Mouse (Mus musculus) hindbrain, embryonic 10.5 days (tissue): ENCODE data around the gene Atg10. TPM values are rescaled to one million over a fixed set of nuclear protein-coding genes. Genes with fewer than 3 reads are reported as not detected.

Experiments used
- DNase-seq: peaks from one replicate; pipeline ENCODE4 v3.0.0-alpha.2; 2017; ENCODE audit warnings: low spot score
- H3K27ac ChIP-seq: fragments of 300-500 bp; sonication (generic); 2 replicates; pipeline ENCODE4 v1.5.1; 2016; ENCODE audit warnings: mild to moderate bottlenecking, moderate library complexity
- H3K27me3 ChIP-seq: fragments of 300-500 bp; sonication (generic); 2 replicates; pipeline ENCODE4 v1.6.1; 2016; ENCODE audit warnings: mild to moderate bottlenecking; ENCODE audit not compliant: poor library complexity, insufficient read depth, severe bottlenecking
- H3K36me3 ChIP-seq: fragments of 300-500 bp; sonication (generic); 2 replicates; pipeline ENCODE4 v1.6.1; 2016; ENCODE audit warnings: mild to moderate bottlenecking, moderate library complexity
- H3K4me1 ChIP-seq: fragments of 300-500 bp; sonication (generic); replicated peaks from 2 replicates; pipeline ENCODE4 v1.6.1; 2016; ENCODE audit warnings: mild to moderate bottlenecking
- H3K4me3 ChIP-seq: fragments of 300-500 bp; sonication (generic); 2 replicates; pipeline ENCODE4 v1.5.1; 2016; ENCODE audit warnings: mild to moderate bottlenecking, moderate library complexity
- H3K9me3 ChIP-seq: fragments of 300-500 bp; sonication (generic); 2 replicates; pipeline ENCODE4 v1.6.1; 2016; ENCODE audit warnings: mild to moderate bottlenecking, moderate library complexity
- WGBS: fragments of 180-500 bp; shearing (Covaris S2); methylation state at CpG from one replicate; pipeline ENCODE4 v1.1.7; 2016; 5-methylcytosine and 5-hydroxymethylcytosine counted together
- polyA plus RNA-seq: library from polyadenylated mRNA; unstranded; fragments of >200 nt; fragmentation: Nextera tagmentation; extraction: Ambion mirVana; gene quantifications from 2 replicates; pipeline ENCODE4 v1.2.1, GENCODE M21; 2016

Gene Atg10
- polyA plus RNA-seq, 1 experiment from 2014 or later: 10.8 TPM

DNA sequence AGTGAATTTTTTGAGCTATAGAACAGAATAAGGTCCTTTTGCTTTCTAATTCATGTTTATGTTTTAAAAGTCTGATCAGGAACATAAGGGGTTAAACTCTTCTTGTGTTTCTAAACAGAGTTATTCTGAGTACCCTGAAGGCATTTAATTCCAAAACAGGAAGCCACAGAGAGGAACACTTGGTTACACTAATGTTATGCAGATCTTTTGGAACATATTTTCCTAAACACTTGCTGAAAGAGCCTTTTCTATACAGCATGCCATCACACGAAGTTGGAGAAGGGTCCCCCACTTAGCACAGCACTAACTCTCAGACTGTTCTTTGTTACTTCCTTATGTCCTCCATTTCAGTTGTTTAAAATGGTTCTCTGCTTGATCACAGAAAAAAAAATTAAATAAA lies 130.2 kb downstream of the Atg10 start:
- Histone ChIP-seq H3K36me3 (no peaks in the 10 kb centered on the region), H3K27ac (no peak overlapping the region), H3K27me3 (no peaks in the 10 kb centered on the region), H3K9me3 (0 out of 2 replicates have a peak, but pooled peaks cover 2% of the 10 kb centered on the region), H3K4me3 (no peak overlapping the region), H3K4me1 (0 out of 2 replicates have a peak, but pooled peaks cover 8% of the 10 kb centered on the region)
- 15% methylated on average over 1 of the region's 1 CpGs for WGBS
- no peak for DNase-seq

GRCm38 (mm10) chr13:91093162-91093561 lies 130.6 kb downstream of the Atg10 start:
- Histone ChIP-seq H3K27ac (no peak overlapping the region), H3K27me3 (no peaks in the 10 kb centered on the region), H3K9me3 (0 out of 2 replicates have a peak, but pooled peaks cover 2% of the 10 kb centered on the region), H3K36me3 (no peaks in the 10 kb centered on the region), H3K4me3 (no peak overlapping the region), H3K4me1 (0 out of 2 replicates have a peak, but pooled peaks cover 8% of the 10 kb centered on the region)
- peak; percentile 24 for DNase-seq
- 31% methylated on average over 6 of the region's 6 CpGs for WGBS

GRCm38 (mm10) chr13:91091731-91092190 lies 132.0 kb downstream of the Atg10 start:
- H3K27ac ChIP-seq: no peak overlapping the region

DNA sequence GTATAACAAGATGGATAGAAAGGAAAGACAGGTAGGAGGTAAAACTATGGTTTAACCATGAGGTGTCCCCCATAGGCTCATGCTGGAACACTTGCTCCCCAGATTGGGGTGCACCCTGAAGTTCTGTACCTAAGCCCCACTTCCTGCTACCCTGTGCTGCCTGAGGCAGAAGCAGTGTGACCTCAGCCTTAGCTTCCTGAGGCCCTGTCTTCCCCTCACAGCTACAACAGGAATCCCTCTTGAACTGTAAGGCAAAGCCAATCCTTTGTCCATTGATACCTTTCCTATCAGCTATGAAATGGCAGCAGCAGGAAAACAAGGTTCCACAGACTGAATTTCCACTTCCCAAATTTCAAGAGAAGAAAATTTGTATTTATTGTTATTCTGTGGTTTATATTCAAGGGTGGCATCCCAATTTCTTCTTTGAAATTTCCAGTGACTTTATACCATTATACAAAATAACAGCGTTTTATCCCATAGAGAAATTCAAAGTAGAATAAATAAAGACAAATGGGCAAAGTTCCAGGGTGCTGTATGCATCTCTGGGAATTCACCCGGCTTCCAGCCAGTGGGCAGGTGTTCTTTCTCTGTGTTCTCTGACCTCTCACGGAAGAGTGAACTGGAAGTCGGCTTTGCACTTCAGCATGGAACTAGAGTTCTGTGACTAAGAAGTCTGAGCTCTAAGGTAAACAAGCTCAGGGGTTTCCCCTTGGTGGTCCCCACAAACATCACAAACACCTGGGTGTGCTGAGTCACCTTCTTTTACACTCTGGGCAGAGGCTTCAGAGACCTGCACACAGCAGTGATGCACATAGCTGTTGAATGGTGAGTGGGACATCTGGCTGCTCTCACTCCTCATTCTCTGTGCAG lies 132.7 kb downstream of the Atg10 start:
- H3K27ac ChIP-seq: no peak overlapping the region
- H3K4me1 ChIP-seq: 0 out of 2 replicates have a peak, but pooled peaks cover 8% of the 10 kb centered on the region
- WGBS: 78% methylated on average over 4 of the region's 4 CpGs
- no peaks in the 10 kb centered on the region for H3K36me3 ChIP-seq
- H3K4me3 ChIP-seq: no peak overlapping the region
- H3K9me3 ChIP-seq: 0 out of 2 replicates have a peak, but pooled peaks cover 2% of the 10 kb centered on the region
- DNase-seq: no peak
- H3K27me3 ChIP-seq: no peaks in the 10 kb centered on the region

More at GRCm38 (mm10) chr13:91091731-91092190, 132.0 kb downstream of the Atg10 start:
- 0 out of 2 replicates have a peak, but pooled peaks cover 2% of the 10 kb centered on the region for H3K9me3 ChIP-seq
- no peaks in the 10 kb centered on the region for H3K36me3 ChIP-seq
- 0 out of 2 replicates have a peak, but pooled peaks cover 8% of the 10 kb centered on the region for H3K4me1 ChIP-seq
- H3K27me3 ChIP-seq: no peaks in the 10 kb centered on the region
- no peak for DNase-seq
- no peak overlapping the region for H3K4me3 ChIP-seq
- WGBS: 87% methylated on average over 2 of the region's 2 CpGs

DNA sequence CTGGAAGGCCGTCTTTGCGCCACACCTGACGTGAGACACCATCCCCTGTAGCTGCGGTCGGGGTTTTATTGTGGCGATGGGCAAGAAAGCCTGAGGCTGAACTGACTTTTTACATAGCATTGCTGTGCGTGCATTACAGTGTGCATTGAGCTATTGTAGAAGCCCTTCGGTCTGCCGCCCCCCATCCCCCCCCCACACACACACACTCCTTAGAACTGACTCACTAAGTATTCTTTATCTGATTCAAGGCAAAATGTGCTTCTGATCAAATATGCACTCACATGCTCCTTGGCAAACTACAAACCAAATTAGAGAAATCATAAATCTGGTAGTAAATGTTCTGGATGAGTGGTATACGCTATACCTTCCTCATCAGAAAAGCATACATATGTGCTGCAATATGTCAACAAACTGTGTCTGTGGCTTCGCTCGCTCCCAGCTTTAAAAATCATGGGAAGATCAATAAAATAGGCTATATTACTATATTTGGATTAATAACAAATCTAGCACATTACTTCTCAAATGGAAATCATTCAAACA lies 137.3 kb downstream of the Atg10 start:
- WGBS: 94% methylated on average over 12 of the region's 12 CpGs

GRCm38 (mm10) chr13:91072351-91072750 lies 151.4 kb downstream of the Atg10 start:
- DNase-seq: no peak
- H3K4me3 ChIP-seq: no peak overlapping the region
- H3K27me3 ChIP-seq: no peaks in the 10 kb centered on the region
- H3K9me3 ChIP-seq: no peaks in the 10 kb centered on the region
- no peaks in the 10 kb centered on the region for H3K36me3 ChIP-seq
- 89% methylated on average over 2 of the region's 2 CpGs for WGBS
- no peaks in the 10 kb centered on the region for H3K4me1 ChIP-seq
- H3K27ac ChIP-seq: no peak overlapping the region

More for the DNA sequence above, 137.3 kb downstream of the Atg10 start:
- Histone ChIP-seq H3K27ac (no peak overlapping the region), H3K4me3 (no peak overlapping the region), H3K27me3 (no peaks in the 10 kb centered on the region), H3K36me3 (no peaks in the 10 kb centered on the region), H3K9me3 (0 out of 2 replicates have a peak, but pooled peaks cover 2% of the 10 kb centered on the region), H3K4me1 (0 out of 2 replicates have a peak, but pooled peaks cover 3% of the 10 kb centered on the region)
- no peak for DNase-seq

DNA sequence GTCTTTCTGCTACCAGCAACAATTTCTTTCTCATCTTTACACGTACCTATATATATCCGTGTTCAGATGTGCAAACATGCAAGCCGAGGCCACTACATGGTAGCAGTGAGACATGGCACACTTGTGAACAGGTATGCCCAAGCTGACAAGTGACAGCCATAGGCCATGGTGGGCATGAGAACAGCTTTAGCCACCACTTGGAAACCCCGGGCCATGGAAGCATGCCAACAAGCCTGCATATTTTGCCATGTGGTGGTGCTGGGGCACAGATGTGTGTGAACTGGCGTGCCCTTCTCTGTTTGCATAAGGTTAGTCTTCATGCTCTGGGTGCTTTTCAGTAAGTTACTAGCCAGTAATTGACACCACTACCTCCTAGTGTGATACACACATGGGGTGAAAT lies 162.9 kb downstream of the Atg10 start:
- no peaks in the 10 kb centered on the region for H3K27me3 ChIP-seq
- H3K27ac ChIP-seq: no peak overlapping the region
- WGBS: 94% methylated on average over 5 of the region's 5 CpGs
- H3K9me3 ChIP-seq: no peaks in the 10 kb centered on the region
- H3K36me3 ChIP-seq: no peaks in the 10 kb centered on the region
- no peak overlapping the region for H3K4me3 ChIP-seq
- no peak for DNase-seq
- no peaks in the 10 kb centered on the region for H3K4me1 ChIP-seq

DNA sequence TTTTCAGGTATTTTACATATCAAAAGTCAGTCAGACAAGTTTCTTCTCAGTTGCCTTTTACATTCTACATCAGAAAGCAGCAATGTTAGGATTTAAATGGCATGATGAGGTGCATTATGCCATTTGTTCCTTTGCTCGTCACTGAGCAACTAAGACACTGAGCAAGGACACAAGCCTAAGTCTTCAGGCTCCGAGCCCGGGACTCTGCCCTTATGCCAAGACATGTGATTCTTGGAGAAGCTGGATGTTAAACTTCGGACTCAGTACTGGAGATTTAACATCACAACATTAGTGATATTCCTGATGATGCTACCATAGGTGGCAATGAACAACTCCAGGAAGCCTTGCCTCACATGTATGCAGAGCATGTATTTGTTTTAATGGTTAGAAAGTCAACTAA lies 175.6 kb downstream of the Atg10 start:
- no peak overlapping the region for H3K4me3 ChIP-seq
- 92% methylated on average over 4 of the region's 4 CpGs for WGBS
- H3K9me3 ChIP-seq: no peaks in the 10 kb centered on the region
- no peak for DNase-seq
- H3K27ac ChIP-seq: no peak overlapping the region
- H3K36me3 ChIP-seq: no peaks in the 10 kb centered on the region
- no peaks in the 10 kb centered on the region for H3K27me3 ChIP-seq
- no peaks in the 10 kb centered on the region for H3K4me1 ChIP-seq

GRCm38 (mm10) chr13:91046851-91047250 lies 176.9 kb downstream of the Atg10 start:
- Histone ChIP-seq H3K27me3 (no peaks in the 10 kb centered on the region), H3K4me1 (no peaks in the 10 kb centered on the region), H3K4me3 (no peak overlapping the region), H3K27ac (no peak overlapping the region), H3K36me3 (no peaks in the 10 kb centered on the region), H3K9me3 (no peaks in the 10 kb centered on the region)
- WGBS: 91% methylated on average over 5 of the region's 5 CpGs
- no peak for DNase-seq

GRCm38 (mm10) chr13:91041236-91041635 lies 182.5 kb downstream of the Atg10 start:
- Histone ChIP-seq H3K9me3 (no peaks in the 10 kb centered on the region), H3K4me1 (no peaks in the 10 kb centered on the region), H3K4me3 (no peak overlapping the region), H3K27ac (no peak overlapping the region), H3K36me3 (no peaks in the 10 kb centered on the region), H3K27me3 (no peaks in the 10 kb centered on the region)
- no peak for DNase-seq
- 82% methylated on average over 1 of the region's 1 CpGs for WGBS

DNA sequence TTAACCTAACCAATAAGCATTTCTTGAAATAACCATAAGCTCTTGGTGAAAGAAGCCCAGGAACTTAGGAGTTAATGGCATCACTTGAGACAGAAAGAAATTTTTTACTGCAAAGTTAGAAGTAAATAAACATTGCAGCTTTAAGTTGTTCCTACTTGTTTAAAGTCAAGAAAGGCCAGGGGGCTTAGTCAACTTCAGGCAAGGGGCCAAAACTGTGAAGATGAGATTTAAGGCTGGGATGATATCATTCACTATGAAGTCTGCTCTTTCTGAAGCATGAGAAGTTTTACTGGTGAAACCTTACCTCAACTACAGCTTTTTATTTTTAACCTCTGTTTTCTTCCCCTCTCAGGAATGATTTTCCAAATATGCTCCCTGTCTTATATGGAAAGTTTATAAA lies 183.3 kb downstream of the Atg10 start:
- DNase-seq: no peak
- H3K4me3 ChIP-seq: no peak overlapping the region
- H3K4me1 ChIP-seq: no peaks in the 10 kb centered on the region
- H3K9me3 ChIP-seq: no peaks in the 10 kb centered on the region
- H3K36me3 ChIP-seq: no peaks in the 10 kb centered on the region
- no peaks in the 10 kb centered on the region for H3K27me3 ChIP-seq
- no peak overlapping the region for H3K27ac ChIP-seq

DNA sequence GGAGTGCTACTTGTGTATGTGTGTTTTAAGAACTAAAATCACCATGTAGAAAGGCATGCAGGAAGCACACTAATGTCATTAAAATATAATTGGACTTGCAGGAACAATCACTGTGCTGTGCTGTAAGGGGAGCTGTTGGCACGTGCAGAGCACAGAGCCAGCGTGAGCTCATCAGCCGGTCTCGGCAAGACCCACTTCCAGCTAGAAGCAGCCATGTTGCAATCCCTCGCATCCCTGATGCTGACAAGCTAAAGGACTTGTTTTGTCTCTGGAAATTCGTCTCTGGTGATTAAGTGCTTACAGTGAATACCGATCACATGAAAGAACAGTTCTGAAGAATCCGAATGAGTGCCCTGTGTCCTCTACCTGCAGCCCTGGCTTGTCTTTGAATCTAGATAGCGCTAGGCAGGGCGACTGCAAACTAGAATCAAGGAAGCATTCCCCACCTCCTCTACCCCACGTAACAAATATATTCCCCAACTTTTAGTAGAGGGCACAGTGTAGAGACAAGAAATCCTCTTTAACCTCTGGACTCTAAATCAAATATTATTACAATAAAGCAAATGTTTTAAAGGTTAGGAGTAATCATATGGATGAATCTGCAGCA lies 184.5 kb downstream of the Atg10 start:
- Histone ChIP-seq H3K4me3 (no peak overlapping the region), H3K27ac (no peak overlapping the region), H3K27me3 (no peaks in the 10 kb centered on the region), H3K4me1 (no peaks in the 10 kb centered on the region), H3K36me3 (no peaks in the 10 kb centered on the region), H3K9me3 (no peaks in the 10 kb centered on the region)
- WGBS: 67% methylated on average over 11 of the region's 11 CpGs
- DNase-seq: peak; percentile 9

- WGBS: 81% methylated on average over 5 of the region's 5 CpGs
- Histone ChIP-seq H3K4me1 (no peaks in the 10 kb centered on the region), H3K27ac (no peak overlapping the region), H3K36me3 (no peaks in the 10 kb centered on the region), H3K9me3 (no peaks in the 10 kb centered on the region), H3K27me3 (no peaks in the 10 kb centered on the region), H3K4me3 (no peak overlapping the region)
- no peak for DNase-seq
Observed at GRCm38 (mm10) chr13:91038636-91039035, 185.1 kb downstream of the Atg10 start.
